8 mouse cellular contexts compared by ENCODE assay signal in genomic region chr12:111669000-111669788, GRCm38 (mm10). TPM values are rescaled to one million over a fixed set of nuclear protein-coding genes. Genes with fewer than 3 reads are reported as not detected.
DNase-seq lines count a peak whose midpoint lies in the region; ATAC-seq and TF ChIP-seq lines count a peak whose summit lies in the region.

No protein-coding gene starts in this region.

- peak overlapping the region; percentile 18; the same call in 1 of the 2 replicates for H3K4me3 ChIP-seq in kidney, embryonic 14.5 days (ENCODE audit: low read length)
- H3K4me3 ChIP-seq in heart, embryonic 11.5 days (ENCODE audit: low read depth, low read length): 0 out of 2 replicates have a peak overlapping the region, but pooled peaks have one; percentile 4
- 0 out of 2 replicates have a peak overlapping the region, but pooled peaks have one; percentile 27 for H3K4me3 ChIP-seq in limb, embryonic 12.5 days (replicated peaks)
- peak overlapping the region; percentile 4 for H3K4me3 ChIP-seq in myocyte

- no peak overlapping the region for H3ac ChIP-seq in myocyte (ENCODE audit: control insufficient read depth, insufficient read length)

- H3K27ac ChIP-seq in kidney, embryonic 14.5 days (ENCODE audit: low read depth, low read length): peak overlapping the region; percentile 86
- H3K27ac ChIP-seq in heart, embryonic 11.5 days (ENCODE audit: low read depth, low read length): peak overlapping the region; percentile 86
- peak overlapping the region; percentile 70; the same call in 1 of the 2 replicates for H3K27ac ChIP-seq in limb, embryonic 12.5 days

- 67% methylated on average over 23 of the region's 23 CpGs for WGBS in kidney, embryonic 14.5 days
- 61% methylated on average over 23 of the region's 23 CpGs for WGBS in heart, embryonic 11.5 days (ENCODE audit: insufficient replicate concordance)
- 66% methylated on average over 23 of the region's 23 CpGs for WGBS in limb, embryonic 12.5 days

- no peak for DNase-seq in kidney, adult 18-20 months
- DNase-seq in cerebellum, adult 9-10 months: peak; percentile 63
- DNase-seq in adrenal gland, adult 2 months: no peak

- peak overlapping the region; percentile 48 for H3K9ac ChIP-seq in kidney, embryonic 14.5 days (ENCODE audit: low read depth, low read length)
- H3K9ac ChIP-seq in heart, embryonic 11.5 days (ENCODE audit: low read depth, low read length): peak overlapping the region; percentile 56
- H3K9ac ChIP-seq in limb, embryonic 12.5 days (replicated peaks): peak overlapping the region; percentile 48; the same call in 1 of the 2 replicates

- no peaks in the 10 kb centered on the region for H3K79me2 ChIP-seq in myocyte (ENCODE audit: control insufficient read depth, insufficient read depth)

- no peaks in the 10 kb centered on the region for H3K36me3 ChIP-seq in kidney, embryonic 14.5 days (ENCODE audit: control insufficient read depth, insufficient read depth, low read length)
- H3K36me3 ChIP-seq in heart, embryonic 11.5 days (ENCODE audit: control insufficient read depth, insufficient read depth, low read length): no peaks in the 10 kb centered on the region
- H3K36me3 ChIP-seq in limb, embryonic 12.5 days: no peaks in the 10 kb centered on the region
- no peaks in the 10 kb centered on the region for H3K36me3 ChIP-seq in myocyte (ENCODE audit: control insufficient read depth, insufficient read depth)

- no peak for TF ChIP-seq POLR2A in myocyte (IDR thresholded peaks at IDR 0.05; ENCODE audit: insufficient read length, low read depth)

- no peaks in the 10 kb centered on the region for H3K9me3 ChIP-seq in kidney, embryonic 14.5 days (ENCODE audit: control insufficient read depth, low read length)
- H3K9me3 ChIP-seq in heart, embryonic 11.5 days (replicated peaks; ENCODE audit: control insufficient read depth, low read length): no peaks in the 10 kb centered on the region
- H3K9me3 ChIP-seq in limb, embryonic 12.5 days: no peaks in the 10 kb centered on the region

- H3K4me1 ChIP-seq in kidney, embryonic 14.5 days (ENCODE audit: control insufficient read depth, insufficient read depth, low read length): peaks cover 31% of the 10 kb centered on the region
- H3K4me1 ChIP-seq in heart, embryonic 11.5 days (ENCODE audit: control insufficient read depth, insufficient read depth, low read length): peaks cover 52% of the 10 kb centered on the region
- H3K4me1 ChIP-seq in limb, embryonic 12.5 days (replicated peaks): peaks cover 41% of the 10 kb centered on the region

- peaks cover 37% of the 10 kb centered on the region for H3K27me3 ChIP-seq in kidney, embryonic 14.5 days (ENCODE audit: control insufficient read depth, insufficient read depth, low read length)
- H3K27me3 ChIP-seq in heart, embryonic 11.5 days (ENCODE audit: control insufficient read depth, insufficient read depth, low read length): peaks cover 4% of the 10 kb centered on the region; the same call in 1 of the 2 replicates
- H3K27me3 ChIP-seq in limb, embryonic 12.5 days: peaks cover 55% of the 10 kb centered on the region
- H3K27me3 ChIP-seq in myocyte (ENCODE audit: control insufficient read depth, insufficient read depth, insufficient read length): no peaks in the 10 kb centered on the region

- 0 out of 2 replicates have a peak, but pooled peaks have one; percentile 5 for ATAC-seq in kidney, embryonic 14.5 days (ENCODE audit: low FRiP score, low TSS enrichment)
- no peak for ATAC-seq in heart, embryonic 11.5 days (replicated peaks; ENCODE audit: insufficient number of reproducible peaks, low FRiP score, low TSS enrichment)
- no peak for ATAC-seq in limb, embryonic 12.5 days (ENCODE audit: insufficient number of reproducible peaks, insufficient read depth, low FRiP score, low TSS enrichment, low read depth)
- no peak for ATAC-seq in megakaryocyte-erythroid progenitor cell, adult 5-6 weeks (replicated peaks; ENCODE audit: low FRiP score, low TSS enrichment, poor library complexity, severe bottlenecking)

- H3K4me2 ChIP-seq in kidney, embryonic 14.5 days (replicated peaks; ENCODE audit: low read depth, low read length): peak overlapping the region; percentile 43
- peak overlapping the region; percentile 57 for H3K4me2 ChIP-seq in heart, embryonic 11.5 days
- H3K4me2 ChIP-seq in limb, embryonic 12.5 days: peak overlapping the region; percentile 55
- H3K4me2 ChIP-seq in myocyte (ENCODE audit: low read depth): peak overlapping the region; percentile 83

TF ChIP-seq in myocyte, 11 proteins besides CTCF, POLR2A, EP300 and RAD21:
- TF ChIP-seq MYOD1 (IDR thresholded peaks at IDR 0.05; ENCODE audit: control insufficient read depth in 1 of 3, insufficient read length in 2 of 3, low read depth in 2 of 3) (no peak), MYOG (IDR thresholded peaks at IDR 0.05; ENCODE audit: control insufficient read depth in 1 of 3, insufficient read depth in 1 of 3, insufficient read length in 2 of 3, low read depth in 2 of 3) (no peak), USF1 (IDR thresholded peaks at IDR 0.05; ENCODE audit: low read depth) (no peak), TCF3 (IDR thresholded peaks at IDR 0.05; ENCODE audit: insufficient read length, low read depth) (no peak), CEBPB (IDR thresholded peaks at IDR 0.05; ENCODE audit: insufficient read depth, poor library complexity, severe bottlenecking) (no peak), TCF12 (IDR thresholded peaks at IDR 0.05; ENCODE audit: insufficient read depth, poor library complexity, severe bottlenecking) (no peak), SRF (IDR thresholded peaks at IDR 0.05; ENCODE audit: control insufficient read depth, insufficient read length, low read depth) (no peak), REST (IDR thresholded peaks at IDR 0.05; ENCODE audit: insufficient read depth, insufficient read length) (no peak)

RNA-seq across cellular contexts. Expression of gene Ckb, which starts 2.9 kb away (rescaled TPM):
- polyA plus RNA-seq in kidney, embryonic 14.5 days (2014; fragmentation: Nextera tagmentation; extraction: Ambion mirVana): 81.5 and 88.5 TPM in 2 replicates
- polyA plus RNA-seq in heart, embryonic 11.5 days (2014; fragmentation: Nextera tagmentation; extraction: Ambion mirVana): 454 and 458 TPM in 2 replicates
- polyA plus RNA-seq in limb, embryonic 12.5 days (2016; fragmentation: Nextera tagmentation; extraction: Ambion mirVana): 102 and 112 TPM in 2 replicates
- polyA plus RNA-seq in myocyte (2012; fragmentation: generic; extraction: Trizol): 670 TPM
- total RNA-seq in adrenal gland, adult 2 months (2021): 10 to 100 TPM; 30.9 to 96.5 TPM
- polyA plus RNA-seq in adrenal gland, adult 2 months (2012; rRNA removed): 192 and 265 TPM in 2 replicates
- 2.7 TPM in 1 of 2 replicates, not detected in the other for total RNA-seq in megakaryocyte-erythroid progenitor cell, adult 5-6 weeks (2014; fragmentation: Nextera tagmentation)
- total RNA-seq in megakaryocyte-erythroid progenitor cell, adult 5-6 weeks (2017): 1.5 and 4.4 TPM in 2 replicates

RNA-seq across cellular contexts. Expression of gene Trmt61a, which starts 8.7 kb away (rescaled TPM):
- 6.7 and 11.9 TPM in 2 replicates for polyA plus RNA-seq in kidney, embryonic 14.5 days (2014; fragmentation: Nextera tagmentation; extraction: Ambion mirVana)
- 3.4 and 4.6 TPM in 2 replicates for polyA plus RNA-seq in heart, embryonic 11.5 days (2014; fragmentation: Nextera tagmentation; extraction: Ambion mirVana)
- polyA plus RNA-seq in limb, embryonic 12.5 days (2016; fragmentation: Nextera tagmentation; extraction: Ambion mirVana): 10.4 and 11.4 TPM in 2 replicates
- 17.7 TPM for polyA plus RNA-seq in myocyte (2012; fragmentation: generic; extraction: Trizol)
- 10 to 100 TPM; 13.7 to 15.8 TPM for total RNA-seq in adrenal gland, adult 2 months (2021)
- 74.9 and 79.6 TPM in 2 replicates for polyA plus RNA-seq in adrenal gland, adult 2 months (2012; rRNA removed)
- total RNA-seq in megakaryocyte-erythroid progenitor cell, adult 5-6 weeks (2014; fragmentation: Nextera tagmentation): 20.5 and 26.7 TPM in 2 replicates
- total RNA-seq in megakaryocyte-erythroid progenitor cell, adult 5-6 weeks (2017): 11.1 and 15.4 TPM in 2 replicates

RNA-seq across cellular contexts. Expression of gene Bag5, which starts 43.9 kb away (rescaled TPM):
- 45.2 and 49.7 TPM in 2 replicates for polyA plus RNA-seq in kidney, embryonic 14.5 days (2014; fragmentation: Nextera tagmentation; extraction: Ambion mirVana)
- 41.8 and 42.8 TPM in 2 replicates for polyA plus RNA-seq in heart, embryonic 11.5 days (2014; fragmentation: Nextera tagmentation; extraction: Ambion mirVana)
- 60.5 and 60.9 TPM in 2 replicates for polyA plus RNA-seq in limb, embryonic 12.5 days (2016; fragmentation: Nextera tagmentation; extraction: Ambion mirVana)
- 20.3 TPM for polyA plus RNA-seq in myocyte (2012; fragmentation: generic; extraction: Trizol)
- total RNA-seq in adrenal gland, adult 2 months (2021): 10 to 100 TPM; 32.5 to 37.7 TPM
- 8.0 and 12.0 TPM in 2 replicates for polyA plus RNA-seq in adrenal gland, adult 2 months (2012; rRNA removed)
- 27.7 and 28.9 TPM in 2 replicates for total RNA-seq in megakaryocyte-erythroid progenitor cell, adult 5-6 weeks (2014; fragmentation: Nextera tagmentation)
- total RNA-seq in megakaryocyte-erythroid progenitor cell, adult 5-6 weeks (2017): 33.0 and 52.3 TPM in 2 replicates

RNA-seq across cellular contexts. Expression of gene Apopt1, which starts 43.9 kb away (rescaled TPM):
- 63.1 and 63.4 TPM in 2 replicates for polyA plus RNA-seq in kidney, embryonic 14.5 days (2014; fragmentation: Nextera tagmentation; extraction: Ambion mirVana)
- 50.0 and 51.3 TPM in 2 replicates for polyA plus RNA-seq in heart, embryonic 11.5 days (2014; fragmentation: Nextera tagmentation; extraction: Ambion mirVana)
- polyA plus RNA-seq in limb, embryonic 12.5 days (2016; fragmentation: Nextera tagmentation; extraction: Ambion mirVana): 59.3 and 63.8 TPM in 2 replicates
- 54.6 TPM for polyA plus RNA-seq in myocyte (2012; fragmentation: generic; extraction: Trizol)
- 10 to 100 TPM; 67.7 to 70.0 TPM for total RNA-seq in adrenal gland, adult 2 months (2021)
- polyA plus RNA-seq in adrenal gland, adult 2 months (2012; rRNA removed): 191 and 279 TPM in 2 replicates
- total RNA-seq in megakaryocyte-erythroid progenitor cell, adult 5-6 weeks (2014; fragmentation: Nextera tagmentation): 62.7 and 67.7 TPM in 2 replicates
- 55.5 and 56.4 TPM in 2 replicates for total RNA-seq in megakaryocyte-erythroid progenitor cell, adult 5-6 weeks (2017)
